Mouse (Mus musculus) small intestine, adult 2 months (tissue): ENCODE results near the gene Ucn3. TPM values are rescaled to one million over a fixed set of nuclear protein-coding genes. Genes with fewer than 3 reads are reported as not detected.

Experiments
- H3K27ac ChIP-seq: fragments of 200-500 bp; 2 replicates; pipeline ENCODE4 v1.5.1; 2012; ENCODE audit warnings: low read depth, low read length, control low read depth, inconsistent platforms; ENCODE audit not compliant: insufficient read depth
- H3K27me3 ChIP-seq: fragments of 200-500 bp; 2 replicates; pipeline ENCODE4 v1.6.1; 2012; ENCODE audit warnings: mild to moderate bottlenecking, moderate library complexity, low read length, inconsistent platforms; ENCODE audit not compliant: control insufficient read depth, insufficient read depth
- H3K36me3 ChIP-seq: fragments of 200-500 bp; 2 replicates; pipeline ENCODE4 v1.6.1; 2012; ENCODE audit warnings: mild to moderate bottlenecking, low read length, control low read depth, inconsistent platforms; ENCODE audit not compliant: control insufficient read depth, insufficient read depth
- H3K4me1 ChIP-seq: fragments of 200-500 bp; 2 replicates; pipeline ENCODE4 v1.6.1; 2012; ENCODE audit warnings: low read length, inconsistent platforms, mixed read lengths; ENCODE audit not compliant: control insufficient read depth, insufficient read depth, insufficient read length
- H3K4me3 ChIP-seq: fragments of 200-500 bp; 2 replicates; pipeline ENCODE4 v1.5.1; 2012; ENCODE audit warnings: low read depth, mild to moderate bottlenecking, control low read depth, inconsistent platforms, low read length, moderate library complexity
- CTCF ChIP-seq: fragments of 200-500 bp; IDR thresholded peaks from 2 replicates; pipeline ENCODE4 v1.5.1; 2012; ENCODE audit warnings: low read depth, mild to moderate bottlenecking, control low read depth, inconsistent platforms, low read length, moderate library complexity, mixed read lengths; ENCODE audit not compliant: insufficient replicate concordance, insufficient read length; ENCODE audit errors: extremely low read depth
- POLR2A ChIP-seq: fragments of 200-500 bp; IDR thresholded peaks from 2 replicates; pipeline ENCODE4 v1.6.1; 2012; ENCODE audit warnings: low read depth, mild to moderate bottlenecking, control low read depth, inconsistent platforms, low read length, moderate library complexity
- WGBS: fragments of 180-500 bp; shearing (Covaris S2); methylation state at CpG from one replicate; pipeline ENCODE4 v1.1.7; 2018; 5-methylcytosine and 5-hydroxymethylcytosine counted together
- polyA plus RNA-seq: library from polyadenylated mRNA; depleted of rRNA; stranded (reverse); fragments of >200 nt; gene quantifications from 2 replicates; pipeline ENCODE4 v1.2.3, GENCODE M21; 2012; rRNA removed

The Ucn3 gene
- 1.2 and 1.3 TPM in 2 replicates for polyA plus RNA-seq

- H3K4me1 ChIP-seq, result peaks cover 7% of the 10 kb centered on the region; the same call in 1 of the 2 replicates
- H3K27me3 ChIP-seq, result no peaks in the 10 kb centered on the region
- no peak within 1 kb of the TSS for H3K27ac ChIP-seq
- TF ChIP-seq CTCF (no peak), POLR2A (no peak)
- WGBS, result 64% methylated on average over 2 of the region's 2 CpGs
- H3K4me3 ChIP-seq, result no peak within 1 kb of the TSS
- no peaks in the 10 kb centered on the region for H3K36me3 ChIP-seq
These were observed at the start of gene Ucn3 for GRCm38 (mm10) chr13:3945249-3945648. Gene Ucn3, minus strand, starts transcription at chr13:3945349.

GRCm38 (mm10) chr13:3992081-3992480, 46.9 kb upstream of the Ucn3 start:
- Histone ChIP-seq H3K4me1 (no peaks in the 10 kb centered on the region), H3K27ac (no peak overlapping the region), H3K36me3 (no peaks in the 10 kb centered on the region), H3K27me3 (no peaks in the 10 kb centered on the region), H3K4me3 (no peak overlapping the region)
- TF ChIP-seq CTCF, result no peak

GRCm38 (mm10) chr13:3968849-3969248, 23.7 kb upstream of the Ucn3 start:
- no peak overlapping the region for H3K27ac ChIP-seq
- WGBS, result 77% methylated on average over 4 of the region's 4 CpGs

GRCm38 (mm10) chr13:3951198-3951914, 6.2 kb upstream of the Ucn3 start:
- H3K36me3 ChIP-seq, result no peaks in the 10 kb centered on the region
- no peaks in the 10 kb centered on the region for H3K4me1 ChIP-seq
- no peak for TF ChIP-seq POLR2A
- peak; percentile 26; the same call in 1 of the 2 replicates for TF ChIP-seq CTCF
- H3K4me3 ChIP-seq, result no peak overlapping the region
- H3K27me3 ChIP-seq, result no peaks in the 10 kb centered on the region
- WGBS, result 82% methylated on average over 6 of the region's 6 CpGs
- no peak overlapping the region for H3K27ac ChIP-seq

More at GRCm38 (mm10) chr13:3968849-3969248, 23.7 kb upstream of the Ucn3 start:
- TF ChIP-seq CTCF, result no peak
- TF ChIP-seq POLR2A, result no peak
- Histone ChIP-seq H3K4me3 (no peak overlapping the region), H3K36me3 (no peaks in the 10 kb centered on the region), H3K4me1 (no peaks in the 10 kb centered on the region), H3K27me3 (no peaks in the 10 kb centered on the region)

- Histone ChIP-seq H3K4me1 (peaks cover 5% of the 10 kb centered on the region; the same call in 1 of the 2 replicates), H3K27me3 (no peaks in the 10 kb centered on the region), H3K27ac (no peak overlapping the region), H3K4me3 (no peak overlapping the region), H3K36me3 (no peaks in the 10 kb centered on the region)
- TF ChIP-seq POLR2A (no peak), CTCF (no peak)
- WGBS, result 86% methylated on average over 4 of the region's 4 CpGs
These were observed 4.3 kb upstream of the Ucn3 start for GRCm38 (mm10) chr13:3949477-3949876.

GRCm38 (mm10) chr13:3947267-3947666, 2.1 kb upstream of the Ucn3 start:
- Histone ChIP-seq H3K4me3 (no peak overlapping the region), H3K27me3 (no peaks in the 10 kb centered on the region), H3K27ac (no peak overlapping the region), H3K4me1 (peaks cover 7% of the 10 kb centered on the region; the same call in 1 of the 2 replicates), H3K36me3 (no peaks in the 10 kb centered on the region)
- 81% methylated on average over 4 of the region's 4 CpGs for WGBS
- TF ChIP-seq POLR2A (no peak), CTCF (no peak)

- no peaks in the 10 kb centered on the region for H3K27me3 ChIP-seq
- H3K4me1 ChIP-seq, result peaks cover 7% of the 10 kb centered on the region; the same call in 1 of the 2 replicates
- TF ChIP-seq CTCF, result no peak
- TF ChIP-seq POLR2A, result no peak
- H3K4me3 ChIP-seq, result no peak overlapping the region
- 34% methylated on average over 7 of the region's 7 CpGs for WGBS
- no peaks in the 10 kb centered on the region for H3K36me3 ChIP-seq
- no peak overlapping the region for H3K27ac ChIP-seq
These were observed 450 bp downstream of the Ucn3 start for GRCm38 (mm10) chr13:3944699-3945098.

- WGBS, result 46% methylated on average over 6 of the region's 6 CpGs
- Histone ChIP-seq H3K4me1 (peaks cover 2% of the 10 kb centered on the region; the same call in 1 of the 2 replicates), H3K4me3 (peak overlapping the region; percentile 46), H3K27ac (peak overlapping the region; percentile 80), H3K27me3 (no peaks in the 10 kb centered on the region), H3K36me3 (peaks cover 9% of the 10 kb centered on the region; the same call in 1 of the 2 replicates)
- no peak for TF ChIP-seq POLR2A
- TF ChIP-seq CTCF, result no peak
These were observed 19.1 kb downstream of the Ucn3 start for GRCm38 (mm10) chr13:3926046-3926445.
